Mouse (Mus musculus) heart, adult 2 months (tissue): Measurements from ENCODE around the gene Ncor1. TPM values are rescaled to one million over a fixed set of nuclear protein-coding genes. Genes with fewer than 3 reads are reported as not detected.
A peak's percentile ranks its signal among the peaks of the same experiment; 100 is the strongest.

ENCODE experiments used
- DNase-seq, 2 experiments: peaks; one replicate each; pipeline ENCODE4 v3.0.0; 2021
- H3K27ac ChIP-seq: fragments of 200-600 bp; 2 replicates; pipeline ENCODE4 v1.8.1; 2022
- H3K27me3 ChIP-seq: fragments of 200-500 bp; 2 replicates; pipeline ENCODE4 v1.6.1; 2012; ENCODE audit warnings: mild to moderate bottlenecking, low read length, inconsistent platforms, mixed read lengths; ENCODE audit not compliant: control insufficient read depth, insufficient read depth
- H3K36me3 ChIP-seq: fragments of 200-500 bp; 2 replicates; pipeline ENCODE4 v1.6.1; 2012; ENCODE audit warnings: low read length, inconsistent platforms; ENCODE audit not compliant: control insufficient read depth, insufficient read depth
- H3K4me1 ChIP-seq: fragments of 200-500 bp; 2 replicates; pipeline ENCODE4 v1.6.1; 2011; ENCODE audit warnings: low read length; ENCODE audit not compliant: control insufficient read depth, insufficient read depth
- H3K4me3 ChIP-seq: fragments of 200-600 bp; 2 replicates; pipeline ENCODE4 v1.8.1; 2022
- H3K79me2 ChIP-seq: fragments of 200-500 bp; replicated peaks from 2 replicates; pipeline ENCODE4 v1.6.1; 2012; ENCODE audit warnings: mild to moderate bottlenecking, inconsistent platforms, low read length, moderate library complexity, mixed read lengths; ENCODE audit not compliant: control insufficient read depth, insufficient read depth
- H3K9ac ChIP-seq: fragments of 200-500 bp; 2 replicates; pipeline ENCODE4 v1.6.1; 2012; ENCODE audit warnings: low read depth, mild to moderate bottlenecking, control low read depth, inconsistent platforms, low read length, mixed read lengths
- CTCF ChIP-seq: fragments of 200-600 bp; IDR thresholded peaks from 2 replicates; pipeline ENCODE4 v1.8.1; 2022; ENCODE audit warnings: antibody characterized with exemption, mild to moderate bottlenecking, moderate library complexity
- EP300 ChIP-seq: fragments of 200-500 bp; IDR thresholded peaks from 2 replicates; pipeline ENCODE4 v1.6.1; 2011; ENCODE audit warnings: low read depth, low read length, control low read depth; ENCODE audit not compliant: insufficient read depth
- POLR2A ChIP-seq: fragments of 200-500 bp; IDR thresholded peaks from 2 replicates; pipeline ENCODE4 v1.6.1; 2011; ENCODE audit warnings: mild to moderate bottlenecking, low read depth, low read length, control low read depth; ENCODE audit not compliant: insufficient read depth
- WGBS: fragments of 180-500 bp; shearing (Covaris S2); methylation state at CpG from one replicate; pipeline ENCODE4 v1.1.7; 2018; 5-methylcytosine and 5-hydroxymethylcytosine counted together
- intact Hi-C: fragments of 180-260 bp; cut with DNase I; formaldehyde crosslinking; loops from one replicate; pipeline ENCODE4 v1.15.1; 2025
- polyA plus RNA-seq: library from polyadenylated mRNA; depleted of rRNA; stranded (reverse); fragments of >200 nt; gene quantifications from 2 replicates; pipeline ENCODE4 v1.2.3, GENCODE M21; 2012
- total RNA-seq, 2 experiments: library from RNA; stranded (reverse); gene quantifications; 2 replicates each; pipeline ENCODE4 v1.2.3; 2021

The Ncor1 gene
- total and polyA plus RNA-seq, 3 experiments: 79.1 to 133 (median 124) TPM

GRCm38 (mm10) chr11:62456483-62457172 is 1.7 kb downstream of the Ncor1 start:
- Histone ChIP-seq H3K27me3 (no peaks in the 10 kb centered on the region), H3K9ac (peak overlapping the region; percentile 96), H3K79me2 (peaks cover 4% of the 10 kb centered on the region), H3K36me3 (peaks cover 9% of the 10 kb centered on the region), H3K27ac (peak overlapping the region; percentile 99), H3K4me3 (peak overlapping the region; percentile 90), H3K4me1 (peaks cover 3% of the 10 kb centered on the region)
- under 1% methylated on average over 42 of the region's 42 CpGs for WGBS
- intact Hi-C loops: loop anchor here (2.0 kb wide), 1 partner anchor 94 kb away; the partner anchor contains the start of gene Ubb
- peak; percentile 44 for TF ChIP-seq CTCF
- TF ChIP-seq POLR2A: peak; percentile 57; the same call in 1 of the 2 replicates
- TF ChIP-seq EP300: peak; percentile 68
- peak in 1 of 2 experiments; percentile 75 for DNase-seq

GRCm38 (mm10) chr11:62456021-62456482 is 2.3 kb downstream of the Ncor1 start:
- peaks cover 4% of the 10 kb centered on the region for H3K79me2 ChIP-seq
- H3K27ac ChIP-seq: peak overlapping the region; percentile 12; the same call in 1 of the 2 replicates
- no peak for DNase-seq
- no peaks in the 10 kb centered on the region for H3K27me3 ChIP-seq
- H3K4me3 ChIP-seq: peak overlapping the region; percentile 90
- H3K4me1 ChIP-seq: peaks cover 3% of the 10 kb centered on the region
- intact Hi-C loops: loop anchor here (2.0 kb wide), 1 partner anchor 95 kb away; the partner anchor contains the start of gene Ubb
- H3K36me3 ChIP-seq: peaks cover 9% of the 10 kb centered on the region
- TF ChIP-seq POLR2A: no peak
- TF ChIP-seq EP300: no peak
- TF ChIP-seq CTCF: no peak
- 3% methylated on average over 3 of the region's 3 CpGs for WGBS
- peak overlapping the region; percentile 22; the same call in 1 of the 2 replicates for H3K9ac ChIP-seq

- Histone ChIP-seq H3K4me3 (no peak overlapping the region), H3K4me1 (peaks cover 3% of the 10 kb centered on the region), H3K27me3 (no peaks in the 10 kb centered on the region), H3K27ac (no peak overlapping the region), H3K36me3 (peaks cover 9% of the 10 kb centered on the region), H3K79me2 (peaks cover 7% of the 10 kb centered on the region), H3K9ac (no peak overlapping the region)
- DNase-seq: no peak
- intact Hi-C loops: no loop called here
- 29% methylated on average over 1 of the region's 1 CpGs for WGBS
- no peak for TF ChIP-seq EP300
- TF ChIP-seq CTCF: no peak
- TF ChIP-seq POLR2A: no peak
Observed at GRCm38 (mm10) chr11:62455193-62455592, 3.1 kb downstream of the Ncor1 start.

GRCm38 (mm10) chr11:62448971-62449370 is 9.4 kb downstream of the Ncor1 start:
- H3K27me3 ChIP-seq: no peaks in the 10 kb centered on the region
- 76% methylated on average over 6 of the region's 6 CpGs for WGBS
- no peak for TF ChIP-seq EP300
- no peak for TF ChIP-seq POLR2A
- no peak for TF ChIP-seq CTCF
- no peak overlapping the region for H3K4me3 ChIP-seq
- H3K79me2 ChIP-seq: peaks cover 11% of the 10 kb centered on the region
- no peak for DNase-seq
- no peak overlapping the region for H3K27ac ChIP-seq
- intact Hi-C loops: no loop called here
- H3K36me3 ChIP-seq: peaks cover 16% of the 10 kb centered on the region
- H3K9ac ChIP-seq: peak overlapping the region; percentile 30; the same call in 1 of the 2 replicates
- peaks cover 1% of the 10 kb centered on the region for H3K4me1 ChIP-seq

- 65% methylated on average over 3 of the region's 3 CpGs for WGBS
- no peak for DNase-seq
- H3K36me3 ChIP-seq: peaks cover 15% of the 10 kb centered on the region
- H3K4me3 ChIP-seq: no peak overlapping the region
- TF ChIP-seq POLR2A (no peak), CTCF (no peak), EP300 (no peak)
- peaks cover 6% of the 10 kb centered on the region for H3K79me2 ChIP-seq
- H3K27me3 ChIP-seq: no peaks in the 10 kb centered on the region
- no peak overlapping the region for H3K9ac ChIP-seq
- intact Hi-C loops: no loop called here
- peaks cover 2% of the 10 kb centered on the region for H3K4me1 ChIP-seq
- peak overlapping the region; percentile 15; the same call in 1 of the 2 replicates for H3K27ac ChIP-seq
Observed at GRCm38 (mm10) chr11:62445799-62446198, 12.5 kb downstream of the Ncor1 start.

DNA sequence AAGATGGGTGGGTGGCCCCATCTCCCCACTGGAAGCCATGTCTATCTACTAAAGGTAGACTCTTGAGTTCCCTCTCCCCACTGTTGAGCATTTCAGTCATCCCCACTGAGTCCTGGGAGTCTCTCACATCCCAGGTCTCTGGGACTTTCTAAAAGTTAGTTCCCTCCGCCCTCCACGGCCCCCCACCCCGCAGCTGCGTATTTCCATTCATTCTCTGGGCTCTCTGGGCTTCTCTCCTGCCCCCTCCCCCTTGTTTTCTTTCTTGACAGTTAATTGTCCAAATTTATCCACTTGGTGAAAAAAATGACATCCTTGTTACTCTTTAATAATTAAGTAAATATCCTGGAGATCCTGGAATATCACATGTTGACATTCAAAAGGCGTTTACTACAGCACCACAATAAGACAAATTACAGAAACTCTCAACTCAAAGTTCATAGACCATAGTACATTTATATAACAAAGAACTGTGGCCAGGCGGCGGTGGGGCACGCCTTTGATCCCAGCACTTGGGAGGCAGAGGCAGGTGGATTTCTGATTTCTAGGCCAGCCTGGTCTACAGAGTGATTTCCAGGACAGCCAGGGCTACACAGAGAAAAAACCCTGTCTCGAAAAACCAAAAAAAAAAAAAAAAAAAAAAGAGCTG is 17.5 kb downstream of the Ncor1 start:
- no peak for TF ChIP-seq EP300
- TF ChIP-seq POLR2A: no peak
- no peak for TF ChIP-seq CTCF
- H3K9ac ChIP-seq: no peak overlapping the region
- peaks cover 2% of the 10 kb centered on the region; the same call in 1 of the 2 replicates for H3K79me2 ChIP-seq
- 93% methylated on average over 9 of the region's 9 CpGs for WGBS
- H3K4me1 ChIP-seq: peaks cover 2% of the 10 kb centered on the region
- DNase-seq: no peak
- H3K36me3 ChIP-seq: peaks cover 5% of the 10 kb centered on the region
- H3K27me3 ChIP-seq: no peaks in the 10 kb centered on the region
- intact Hi-C loops: loop anchor here (5.0 kb wide), 1 partner anchor 57 kb away; no protein-coding TSS in a partner anchor
- no peak overlapping the region for H3K4me3 ChIP-seq
- no peak overlapping the region for H3K27ac ChIP-seq
